In the genomic region with DNA sequence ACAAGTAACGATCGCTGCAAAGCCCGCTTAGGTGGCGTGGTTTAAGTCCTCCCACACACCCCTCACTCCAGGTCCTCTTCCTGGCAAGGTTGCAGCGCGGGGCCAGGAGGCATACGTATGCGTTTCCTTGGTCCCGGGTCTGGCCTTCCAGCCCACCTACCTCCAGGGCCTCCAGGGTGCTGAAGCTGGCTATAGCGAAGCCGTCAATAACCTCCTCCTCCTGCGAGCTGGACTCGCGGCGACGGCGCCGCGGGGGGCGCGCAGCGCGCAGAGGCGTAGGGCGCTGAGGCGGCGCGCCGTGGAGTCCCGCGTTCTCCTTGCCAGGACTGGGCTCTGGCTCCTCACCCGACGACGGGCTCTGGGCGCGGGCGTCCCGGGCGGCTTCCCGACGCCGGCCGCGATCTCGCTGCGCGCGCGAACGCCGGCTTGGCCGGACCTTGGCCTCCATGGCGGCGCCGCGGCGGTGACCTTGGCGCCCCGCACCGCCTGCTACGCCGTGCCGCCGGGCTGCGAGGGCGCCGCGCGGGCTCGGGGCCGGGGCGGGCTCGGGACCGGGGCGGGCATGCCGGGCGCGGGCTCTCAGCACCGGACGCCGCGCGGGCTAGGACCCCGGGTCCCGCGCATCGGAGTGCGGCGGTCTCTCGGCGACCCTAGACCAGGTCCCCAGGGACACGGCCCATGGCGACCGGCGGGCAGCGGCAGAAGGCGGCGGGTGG, we compare ENCODE assay signal across 7 mouse cellular contexts. TPM values are rescaled to one million over a fixed set of nuclear protein-coding genes. Genes with fewer than 3 reads are reported as not detected.
A peak's percentile ranks its signal among the peaks of the same experiment; 100 is the strongest.
DNase-seq lines count a peak whose midpoint lies in the region; ATAC-seq and TF ChIP-seq lines count a peak whose summit lies in the region.

No protein-coding gene starts in this region.

- under 1% methylated on average over 98 of the region's 98 CpGs for WGBS in heart, embryonic 16.5 days
- under 1% methylated on average over 88 of the region's 98 CpGs for WGBS in limb, embryonic 12.5 days
- WGBS in midbrain, embryonic 14.5 days, result under 1% methylated on average over 98 of the region's 98 CpGs
- WGBS in thymus, adult 2 months, result under 1% methylated on average over 97 of the region's 98 CpGs

- DNase-seq in CD4-positive helper T cell, adult 2 months (ENCODE audit: low read depth, low spot score), result peak; percentile 64
- peak; percentile 60 for DNase-seq in G1E (ENCODE audit: low spot score)
- DNase-seq in embryo, embryonic 10 days (ENCODE audit: low spot score), result peak; percentile 38
- peak; percentile 71 for DNase-seq in midbrain, embryonic 14.5 days
- DNase-seq in thymus, adult 2 months, result peak; percentile 37

- peaks cover 52% of the 10 kb centered on the region for H3K4me1 ChIP-seq in G1E (ENCODE audit: insufficient read depth, low read depth, low read length)
- H3K4me1 ChIP-seq in heart, embryonic 16.5 days (ENCODE audit: control insufficient read depth, insufficient read depth, low read length), result peaks cover 29% of the 10 kb centered on the region
- H3K4me1 ChIP-seq in limb, embryonic 12.5 days (replicated peaks), result peaks cover 22% of the 10 kb centered on the region
- H3K4me1 ChIP-seq in midbrain, embryonic 14.5 days (ENCODE audit: control insufficient read depth, insufficient read depth, low read length), result peaks cover 14% of the 10 kb centered on the region
- peaks cover 20% of the 10 kb centered on the region for H3K4me1 ChIP-seq in thymus, adult 2 months (replicated peaks; ENCODE audit: control insufficient read depth, insufficient read depth, low read length)

- H3K9me3 ChIP-seq in G1E (replicated peaks), result no peaks in the 10 kb centered on the region
- no peaks in the 10 kb centered on the region for H3K9me3 ChIP-seq in heart, embryonic 16.5 days (replicated peaks; ENCODE audit: control insufficient read depth, low read length)
- no peaks in the 10 kb centered on the region for H3K9me3 ChIP-seq in limb, embryonic 12.5 days
- H3K9me3 ChIP-seq in midbrain, embryonic 14.5 days (ENCODE audit: control insufficient read depth, low read length), result no peaks in the 10 kb centered on the region

- H3K36me3 ChIP-seq in G1E (replicated peaks), result peaks cover 33% of the 10 kb centered on the region
- H3K36me3 ChIP-seq in heart, embryonic 16.5 days (ENCODE audit: control insufficient read depth, insufficient read depth), result no peaks in the 10 kb centered on the region
- no peaks in the 10 kb centered on the region for H3K36me3 ChIP-seq in limb, embryonic 12.5 days
- no peaks in the 10 kb centered on the region for H3K36me3 ChIP-seq in midbrain, embryonic 14.5 days (ENCODE audit: control insufficient read depth, insufficient read depth, low read length)
- H3K36me3 ChIP-seq in thymus, adult 2 months (ENCODE audit: control insufficient read depth, insufficient read depth, low read length), result no peaks in the 10 kb centered on the region

- H3K27me3 ChIP-seq in G1E (ENCODE audit: insufficient read depth, low read length), result peaks cover 5% of the 10 kb centered on the region
- H3K27me3 ChIP-seq in heart, embryonic 16.5 days (ENCODE audit: control insufficient read depth, insufficient read depth, low read length), result no peaks in the 10 kb centered on the region
- peaks cover 6% of the 10 kb centered on the region; the same call in 1 of the 2 replicates for H3K27me3 ChIP-seq in limb, embryonic 12.5 days
- no peaks in the 10 kb centered on the region for H3K27me3 ChIP-seq in midbrain, embryonic 14.5 days (ENCODE audit: control insufficient read depth, insufficient read depth, low read length)
- H3K27me3 ChIP-seq in thymus, adult 2 months (ENCODE audit: control insufficient read depth, insufficient read depth, low read length), result no peaks in the 10 kb centered on the region

- no peak for TF ChIP-seq CTCF in G1E (IDR thresholded peaks at IDR 0.05; ENCODE audit: low read depth, low read length)
- no peak for TF ChIP-seq CTCF in thymus, adult 2 months (IDR thresholded peaks at IDR 0.05; ENCODE audit: borderline replicate concordance, control insufficient read depth, extremely low read depth, insufficient read depth, low read length, poor library complexity)

- no peak for TF ChIP-seq POLR2A in thymus, adult 2 months (IDR thresholded peaks at IDR 0.05; ENCODE audit: control insufficient read depth, extremely low read depth, insufficient read depth, low read length, poor library complexity)

- ATAC-seq in G1E (ENCODE audit: extremely low read depth, insufficient number of reproducible peaks, low FRiP score, poor library complexity, severe bottlenecking), result no peak
- peak; percentile 28 for ATAC-seq in heart, embryonic 16.5 days (replicated peaks; ENCODE audit: extremely low read depth, insufficient read depth, low FRiP score)
- ATAC-seq in limb, embryonic 12.5 days (ENCODE audit: insufficient number of reproducible peaks, insufficient read depth, low FRiP score, low TSS enrichment, low read depth), result peak; percentile 9; the same call in 1 of the 2 replicates
- peak; percentile 65 for ATAC-seq in midbrain, embryonic 14.5 days (ENCODE audit: low FRiP score, low TSS enrichment)

- H3K9ac ChIP-seq in heart, embryonic 16.5 days (ENCODE audit: low read length), result peak overlapping the region; percentile 93
- peak overlapping the region; percentile 86 for H3K9ac ChIP-seq in limb, embryonic 12.5 days (replicated peaks)
- H3K9ac ChIP-seq in midbrain, embryonic 14.5 days (replicated peaks; ENCODE audit: low read length), result peak overlapping the region; percentile 84

- H3K4me3 ChIP-seq in G1E (ENCODE audit: low read depth, low read length), result peak overlapping the region; percentile 94
- peak overlapping the region; percentile 92 for H3K4me3 ChIP-seq in heart, embryonic 16.5 days (ENCODE audit: low read length)
- peak overlapping the region; percentile 95 for H3K4me3 ChIP-seq in limb, embryonic 12.5 days (replicated peaks)
- H3K4me3 ChIP-seq in midbrain, embryonic 14.5 days (replicated peaks; ENCODE audit: low read depth, low read length), result peak overlapping the region; percentile 79
- peak overlapping the region; percentile 55 for H3K4me3 ChIP-seq in thymus, adult 2 months (ENCODE audit: control insufficient read depth, insufficient read depth, low read length)

- peak overlapping the region; percentile 81 for H3K27ac ChIP-seq in heart, embryonic 16.5 days (ENCODE audit: low read length)
- H3K27ac ChIP-seq in limb, embryonic 12.5 days, result peak overlapping the region; percentile 70
- peak overlapping the region; percentile 70 for H3K27ac ChIP-seq in midbrain, embryonic 14.5 days (replicated peaks; ENCODE audit: low read depth, low read length)
- H3K27ac ChIP-seq in thymus, adult 2 months (ENCODE audit: control insufficient read depth, insufficient read depth, low read length), result no peak overlapping the region

- H3K4me2 ChIP-seq in heart, embryonic 16.5 days (ENCODE audit: low read depth, low read length), result peak overlapping the region; percentile 80
- H3K4me2 ChIP-seq in limb, embryonic 12.5 days, result peak overlapping the region; percentile 90
- peak overlapping the region; percentile 80 for H3K4me2 ChIP-seq in midbrain, embryonic 14.5 days (ENCODE audit: low read length)

RNA-seq across cellular contexts. Expression of a gene that starts 0.4 kb away (rescaled TPM):
- 47.8 and 57.3 TPM in 2 replicates for total RNA-seq in G1E (2014; fragmentation: Nextera tagmentation)
- 8.1 and 8.3 TPM in 2 replicates for total RNA-seq in G1E (2017)
- polyA plus RNA-seq in G1E (2012), result 102 and 117 TPM in 2 replicates
- 4.6 and 6.7 TPM in 2 replicates for polyA plus RNA-seq in heart, embryonic 16.5 days (2015; fragmentation: Nextera tagmentation; extraction: Ambion mirVana)
- 27.7 and 31.4 TPM in 2 replicates for polyA plus RNA-seq in limb, embryonic 12.5 days (2016; fragmentation: Nextera tagmentation; extraction: Ambion mirVana)
- 20.7 and 22.0 TPM in 2 replicates for polyA plus RNA-seq in midbrain, embryonic 14.5 days (2014; fragmentation: Nextera tagmentation; extraction: Ambion mirVana)
- 129 and 200 TPM in 2 replicates for polyA plus RNA-seq in thymus, adult 2 months (2012; rRNA removed)
